Mouse (Mus musculus) urinary bladder, postnatal 25 days (tissue): ENCODE measurements around the gene Ubr4.
A peak's percentile ranks its signal among the peaks of the same experiment; 100 is the strongest.

Experiments used
- DNase-seq: peaks from one replicate; pipeline ENCODE4 v3.0.0; 2022; ENCODE audit warnings: low spot score

Ubr4 gene

GRCm38 (mm10) chr4:139351931-139352711 is at the start of gene Ubr4, which contains the start of the genes Mrto4 and Emc1:
TSS of gene Ubr4 (plus strand) at chr4:139352609.
TSS of gene Mrto4 (minus strand) at chr4:139352576.
TSS of gene Emc1 (plus strand) at chr4:139352587.
- peak; percentile 80 for DNase-seq

GRCm38 (mm10) chr4:139305521-139305920 is 46.9 kb upstream of the Ubr4 start:
- no peak for DNase-seq

- DNase-seq: no peak
Observed at GRCm38 (mm10) chr4:139307916-139308315, 44.5 kb upstream of the Ubr4 start.

- no peak for DNase-seq
Observed at GRCm38 (mm10) chr4:139309651-139310050, 42.8 kb upstream of the Ubr4 start.

- peak; percentile 99 for DNase-seq
Observed at GRCm38 (mm10) chr4:139310171-139310898, 42.1 kb upstream of the Ubr4 start, which contains the start of the genes Pqlc2 and Akr7a5. TSS of gene Pqlc2 (minus strand) at chr4:139310708. TSS of gene Akr7a5 (plus strand) at chr4:139310744.

- no peak for DNase-seq
Observed at GRCm38 (mm10) chr4:139310899-139311701, 41.3 kb upstream of the Ubr4 start.

GRCm38 (mm10) chr4:139311707-139312106 is 40.7 kb upstream of the Ubr4 start:
- DNase-seq: no peak

- DNase-seq: peak; percentile 28
Observed at GRCm38 (mm10) chr4:139312632-139313031, 39.8 kb upstream of the Ubr4 start.

- DNase-seq: no peak
Observed at GRCm38 (mm10) chr4:139318449-139318848, 34.0 kb upstream of the Ubr4 start.

- DNase-seq: no peak
Observed at GRCm38 (mm10) chr4:139319740-139320139, 32.7 kb upstream of the Ubr4 start.

- peak; percentile 70 for DNase-seq
Observed at GRCm38 (mm10) chr4:139330605-139331004, 21.8 kb upstream of the Ubr4 start.

- DNase-seq: no peak
Observed at GRCm38 (mm10) chr4:139334631-139335295, 17.6 kb upstream of the Ubr4 start.

GRCm38 (mm10) chr4:139335507-139335906 is 16.9 kb upstream of the Ubr4 start:
- no peak for DNase-seq

- DNase-seq: peak; percentile 81
Observed at GRCm38 (mm10) chr4:139336822-139337483, 15.5 kb upstream of the Ubr4 start.

- no peak for DNase-seq
Observed at GRCm38 (mm10) chr4:139338145-139338544, 14.3 kb upstream of the Ubr4 start.

- no peak for DNase-seq
Observed at GRCm38 (mm10) chr4:139340835-139341234, 11.6 kb upstream of the Ubr4 start.

GRCm38 (mm10) chr4:139341556-139342233 is 10.7 kb upstream of the Ubr4 start:
- DNase-seq: no peak

- DNase-seq: no peak
Observed at GRCm38 (mm10) chr4:139343718-139344117, 8.7 kb upstream of the Ubr4 start.

GRCm38 (mm10) chr4:139345416-139346019 is 6.9 kb upstream of the Ubr4 start:
- DNase-seq: no peak

- DNase-seq: no peak
Observed at GRCm38 (mm10) chr4:139352832-139353231, 423 bp downstream of the Ubr4 start.
